Mouse (Mus musculus): ENCODE results near the gene 8030474K03Rik. TPM values are rescaled to one million over a fixed set of nuclear protein-coding genes. Genes with fewer than 3 reads are reported as not detected.

8030474K03Rik gene
- total RNA-seq, 1 experiment: 12.9 TPM

- Histone ChIP-seq H3K9ac (ENCODE audit: insufficient read depth, low read depth, low read length, poor library complexity, severe bottlenecking) (no peak overlapping the region), H3K4me1 (ENCODE audit: control insufficient read depth in 2 of 2, insufficient read depth in 2 of 2, low read length in 2 of 2, poor library complexity in 1 of 2) (no peaks in the 10 kb centered on the region), H3K36me3 (ENCODE audit: control insufficient read depth, insufficient read depth, low read length, poor library complexity, severe bottlenecking) (no peaks in the 10 kb centered on the region), H3K27ac (ENCODE audit: insufficient read depth, low read depth, low read length, poor library complexity, severe bottlenecking) (no peak overlapping the region), H3K4me3 (ENCODE audit: insufficient read depth in 1 of 2, low read depth in 1 of 2, low read length in 2 of 2, poor library complexity in 1 of 2, severe bottlenecking in 1 of 2) (no peak overlapping the region), H3K9me3 (ENCODE audit: control insufficient read depth, insufficient read depth, low read depth, low read length) (no peaks in the 10 kb centered on the region)
- DNase-seq (ENCODE audit: low read depth, low spot score): no peak
- TF ChIP-seq HCFC1 (IDR thresholded peaks at IDR 0.05; ENCODE audit: borderline replicate concordance, insufficient read depth, low read length) (no peak), CHD2 (IDR thresholded peaks at IDR 0.05; ENCODE audit: low read depth, low read length) (no peak), ZC3H11A (IDR thresholded peaks at IDR 0.05; ENCODE audit: borderline replicate concordance, low read depth, low read length) (no peak), ZNF384 (IDR thresholded peaks at IDR 0.05; ENCODE audit: low read depth, low read length) (no peak), MAFK (IDR thresholded peaks at IDR 0.05; ENCODE audit: insufficient read depth, low read depth, low read length) (no peak)
- in situ Hi-C loops (cut with MboI; ENCODE audit: low sequenced_read_pairs in 2 of 2, unreplicated experiment in 2 of 2): no loop called here
These were observed 27.2 kb upstream of the 8030474K03Rik start for GRCm38 (mm10) chrX:101767280-101767679.

- no peak overlapping the region for H3K9ac ChIP-seq (ENCODE audit: insufficient read depth, low read depth, low read length, poor library complexity, severe bottlenecking)
- no peak for DNase-seq (ENCODE audit: low read depth, low spot score)
- H3K4me3 ChIP-seq (ENCODE audit: insufficient read depth in 1 of 2, low read depth in 1 of 2, low read length in 2 of 2, poor library complexity in 1 of 2, severe bottlenecking in 1 of 2): no peak overlapping the region
- no peak for TF ChIP-seq HCFC1 (IDR thresholded peaks at IDR 0.05; ENCODE audit: borderline replicate concordance, insufficient read depth, low read length)
- no peak for TF ChIP-seq ZNF384 (IDR thresholded peaks at IDR 0.05; ENCODE audit: low read depth, low read length)
- TF ChIP-seq CHD2 (IDR thresholded peaks at IDR 0.05; ENCODE audit: low read depth, low read length): no peak
- no peak for TF ChIP-seq MAFK (IDR thresholded peaks at IDR 0.05; ENCODE audit: insufficient read depth, low read depth, low read length)
- in situ Hi-C loops (cut with MboI; ENCODE audit: low sequenced_read_pairs in 2 of 2, unreplicated experiment in 2 of 2): no loop called here
- no peaks in the 10 kb centered on the region for H3K9me3 ChIP-seq (ENCODE audit: control insufficient read depth, insufficient read depth, low read depth, low read length)
- no peaks in the 10 kb centered on the region for H3K36me3 ChIP-seq (ENCODE audit: control insufficient read depth, insufficient read depth, low read length, poor library complexity, severe bottlenecking)
- H3K4me1 ChIP-seq (ENCODE audit: control insufficient read depth in 2 of 2, insufficient read depth in 2 of 2, low read length in 2 of 2, poor library complexity in 1 of 2): no peaks in the 10 kb centered on the region
- no peak overlapping the region for H3K27ac ChIP-seq (ENCODE audit: insufficient read depth, low read depth, low read length, poor library complexity, severe bottlenecking)
These were observed 25.0 kb upstream of the 8030474K03Rik start for GRCm38 (mm10) chrX:101769478-101769877.

GRCm38 (mm10) chrX:101770307-101770706 lies 24.1 kb upstream of the 8030474K03Rik start:
- Histone ChIP-seq H3K4me3 (ENCODE audit: insufficient read depth in 1 of 2, low read depth in 1 of 2, low read length in 2 of 2, poor library complexity in 1 of 2, severe bottlenecking in 1 of 2) (no peak overlapping the region), H3K36me3 (ENCODE audit: control insufficient read depth, insufficient read depth, low read length, poor library complexity, severe bottlenecking) (no peaks in the 10 kb centered on the region), H3K9ac (ENCODE audit: insufficient read depth, low read depth, low read length, poor library complexity, severe bottlenecking) (no peak overlapping the region), H3K27ac (ENCODE audit: insufficient read depth, low read depth, low read length, poor library complexity, severe bottlenecking) (no peak overlapping the region), H3K4me1 (ENCODE audit: control insufficient read depth in 2 of 2, insufficient read depth in 2 of 2, low read length in 2 of 2, poor library complexity in 1 of 2) (no peaks in the 10 kb centered on the region), H3K9me3 (ENCODE audit: control insufficient read depth, insufficient read depth, low read depth, low read length) (no peaks in the 10 kb centered on the region)
- no peak for DNase-seq (ENCODE audit: low read depth, low spot score)
- in situ Hi-C loops (cut with MboI; ENCODE audit: low sequenced_read_pairs in 2 of 2, unreplicated experiment in 2 of 2): no loop called here
- TF ChIP-seq ZC3H11A (IDR thresholded peaks at IDR 0.05; ENCODE audit: borderline replicate concordance, low read depth, low read length): no peak
- no peak for TF ChIP-seq CHD2 (IDR thresholded peaks at IDR 0.05; ENCODE audit: low read depth, low read length)
- no peak for TF ChIP-seq ZNF384 (IDR thresholded peaks at IDR 0.05; ENCODE audit: low read depth, low read length)
- TF ChIP-seq HCFC1 (IDR thresholded peaks at IDR 0.05; ENCODE audit: borderline replicate concordance, insufficient read depth, low read length): no peak
- no peak for TF ChIP-seq MAFK (IDR thresholded peaks at IDR 0.05; ENCODE audit: insufficient read depth, low read depth, low read length)

- H3K36me3 ChIP-seq (ENCODE audit: control insufficient read depth, insufficient read depth, low read length, poor library complexity, severe bottlenecking): no peaks in the 10 kb centered on the region
- TF ChIP-seq ZC3H11A (IDR thresholded peaks at IDR 0.05; ENCODE audit: borderline replicate concordance, low read depth, low read length): peak; percentile 75; the same call in 1 of the 2 replicates
- no peak for TF ChIP-seq CHD2 (IDR thresholded peaks at IDR 0.05; ENCODE audit: low read depth, low read length)
- TF ChIP-seq MAFK (IDR thresholded peaks at IDR 0.05; ENCODE audit: insufficient read depth, low read depth, low read length): no peak
- no peak for TF ChIP-seq HCFC1 (IDR thresholded peaks at IDR 0.05; ENCODE audit: borderline replicate concordance, insufficient read depth, low read length)
- in situ Hi-C loops (cut with MboI; ENCODE audit: low sequenced_read_pairs in 2 of 2, unreplicated experiment in 2 of 2): no loop called here
- H3K9ac ChIP-seq (ENCODE audit: insufficient read depth, low read depth, low read length, poor library complexity, severe bottlenecking): no peak overlapping the region
- DNase-seq (ENCODE audit: low read depth, low spot score): peak; percentile 40
- H3K4me1 ChIP-seq (ENCODE audit: control insufficient read depth in 2 of 2, insufficient read depth in 2 of 2, low read length in 2 of 2, poor library complexity in 1 of 2): no peaks in the 10 kb centered on the region
- H3K9me3 ChIP-seq (ENCODE audit: control insufficient read depth, insufficient read depth, low read depth, low read length): no peaks in the 10 kb centered on the region
- H3K4me3 ChIP-seq (ENCODE audit: insufficient read depth in 1 of 2, low read depth in 1 of 2, low read length in 2 of 2, poor library complexity in 1 of 2, severe bottlenecking in 1 of 2): no peak overlapping the region
- no peak overlapping the region for H3K27ac ChIP-seq (ENCODE audit: insufficient read depth, low read depth, low read length, poor library complexity, severe bottlenecking)
These were observed 22.4 kb upstream of the 8030474K03Rik start for GRCm38 (mm10) chrX:101772035-101772434.

- Histone ChIP-seq H3K4me3 (ENCODE audit: insufficient read depth in 1 of 2, low read depth in 1 of 2, low read length in 2 of 2, poor library complexity in 1 of 2, severe bottlenecking in 1 of 2) (no peak overlapping the region), H3K4me1 (ENCODE audit: control insufficient read depth in 2 of 2, insufficient read depth in 2 of 2, low read length in 2 of 2, poor library complexity in 1 of 2) (no peaks in the 10 kb centered on the region), H3K36me3 (ENCODE audit: control insufficient read depth, insufficient read depth, low read length, poor library complexity, severe bottlenecking) (no peaks in the 10 kb centered on the region), H3K9ac (ENCODE audit: insufficient read depth, low read depth, low read length, poor library complexity, severe bottlenecking) (no peak overlapping the region), H3K9me3 (ENCODE audit: control insufficient read depth, insufficient read depth, low read depth, low read length) (no peaks in the 10 kb centered on the region), H3K27ac (ENCODE audit: insufficient read depth, low read depth, low read length, poor library complexity, severe bottlenecking) (no peak overlapping the region)
- in situ Hi-C loops (cut with MboI; ENCODE audit: low sequenced_read_pairs in 2 of 2, unreplicated experiment in 2 of 2): no loop called here
- TF ChIP-seq MAFK (IDR thresholded peaks at IDR 0.05; ENCODE audit: insufficient read depth, low read depth, low read length) (no peak), HCFC1 (IDR thresholded peaks at IDR 0.05; ENCODE audit: borderline replicate concordance, insufficient read depth, low read length) (no peak), ZNF384 (IDR thresholded peaks at IDR 0.05; ENCODE audit: low read depth, low read length) (no peak), CHD2 (IDR thresholded peaks at IDR 0.05; ENCODE audit: low read depth, low read length) (no peak), ZC3H11A (IDR thresholded peaks at IDR 0.05; ENCODE audit: borderline replicate concordance, low read depth, low read length) (no peak)
- DNase-seq (ENCODE audit: low read depth, low spot score): no peak
These were observed 2.9 kb upstream of the 8030474K03Rik start for GRCm38 (mm10) chrX:101791551-101791950.

All from ES-E14 (cell line).